Mouse (Mus musculus): ENCODE data around the gene Acad11. TPM values are rescaled to one million over a fixed set of nuclear protein-coding genes. Genes with fewer than 3 reads are reported as not detected.

Gene Acad11
- polyA plus RNA-seq, 1 experiment = 6.8 TPM

GRCm38 (mm10) chr9:104140351-104140750 lies 77.2 kb downstream of the Acad11 start:
- H3K4me3 ChIP-seq (replicated peaks; ENCODE audit: control insufficient read depth, low read depth, low read length) = no peak overlapping the region
- 49% methylated on average over 6 of the region's 6 CpGs for WGBS
- no peaks in the 10 kb centered on the region for H3K4me1 ChIP-seq (ENCODE audit: control insufficient read depth, insufficient read depth, low read length)
- no peak overlapping the region for H3K27ac ChIP-seq (ENCODE audit: control insufficient read depth, insufficient read depth, low read depth, low read length, poor library complexity)
- TF ChIP-seq POLR2A (IDR thresholded peaks at IDR 0.05; ENCODE audit: borderline replicate concordance, control insufficient read depth, low read depth, low read length) = no peak
- no peak for TF ChIP-seq CTCF (IDR thresholded peaks at IDR 0.05; ENCODE audit: control insufficient read depth, insufficient read depth, low read length)

- TF ChIP-seq POLR2A (IDR thresholded peaks at IDR 0.05; ENCODE audit: borderline replicate concordance, control insufficient read depth, low read depth, low read length) (no peak), CTCF (IDR thresholded peaks at IDR 0.05; ENCODE audit: control insufficient read depth, insufficient read depth, low read length) (no peak)
- 79% methylated on average over 14 of the region's 14 CpGs for WGBS
- Histone ChIP-seq H3K4me3 (replicated peaks; ENCODE audit: control insufficient read depth, low read depth, low read length) (no peak overlapping the region), H3K4me1 (ENCODE audit: control insufficient read depth, insufficient read depth, low read length) (no peaks in the 10 kb centered on the region), H3K27ac (ENCODE audit: control insufficient read depth, insufficient read depth, low read depth, low read length, poor library complexity) (no peak overlapping the region)
These were observed 79.6 kb downstream of the Acad11 start for GRCm38 (mm10) chr9:104142805-104143204.

- Histone ChIP-seq H3K27ac (ENCODE audit: control insufficient read depth, insufficient read depth, low read depth, low read length, poor library complexity) (no peak overlapping the region), H3K4me3 (replicated peaks; ENCODE audit: control insufficient read depth, low read depth, low read length) (no peak overlapping the region), H3K4me1 (ENCODE audit: control insufficient read depth, insufficient read depth, low read length) (no peaks in the 10 kb centered on the region)
- TF ChIP-seq POLR2A (IDR thresholded peaks at IDR 0.05; ENCODE audit: borderline replicate concordance, control insufficient read depth, low read depth, low read length) = no peak
- TF ChIP-seq CTCF (IDR thresholded peaks at IDR 0.05; ENCODE audit: control insufficient read depth, insufficient read depth, low read length) = peak; percentile 61
- 83% methylated on average over 8 of the region's 8 CpGs for WGBS
These were observed 81.3 kb downstream of the Acad11 start for GRCm38 (mm10) chr9:104144314-104144996.

GRCm38 (mm10) chr9:104146683-104147082 lies 83.5 kb downstream of the Acad11 start:
- Histone ChIP-seq H3K4me3 (replicated peaks; ENCODE audit: control insufficient read depth, low read depth, low read length) (no peak overlapping the region), H3K27ac (ENCODE audit: control insufficient read depth, insufficient read depth, low read depth, low read length, poor library complexity) (no peak overlapping the region), H3K4me1 (ENCODE audit: control insufficient read depth, insufficient read depth, low read length) (no peaks in the 10 kb centered on the region)
- TF ChIP-seq POLR2A (IDR thresholded peaks at IDR 0.05; ENCODE audit: borderline replicate concordance, control insufficient read depth, low read depth, low read length) (no peak), CTCF (IDR thresholded peaks at IDR 0.05; ENCODE audit: control insufficient read depth, insufficient read depth, low read length) (no peak)
- 75% methylated on average over 7 of the region's 7 CpGs for WGBS

- no peaks in the 10 kb centered on the region for H3K4me1 ChIP-seq (ENCODE audit: control insufficient read depth, insufficient read depth, low read length)
- no peak for TF ChIP-seq POLR2A (IDR thresholded peaks at IDR 0.05; ENCODE audit: borderline replicate concordance, control insufficient read depth, low read depth, low read length)
- no peak for TF ChIP-seq CTCF (IDR thresholded peaks at IDR 0.05; ENCODE audit: control insufficient read depth, insufficient read depth, low read length)
- no peak overlapping the region for H3K27ac ChIP-seq (ENCODE audit: control insufficient read depth, insufficient read depth, low read depth, low read length, poor library complexity)
- WGBS = 88% methylated on average over 7 of the region's 7 CpGs
- H3K4me3 ChIP-seq (replicated peaks; ENCODE audit: control insufficient read depth, low read depth, low read length) = no peak overlapping the region
These were observed 85.8 kb downstream of the Acad11 start for GRCm38 (mm10) chr9:104148969-104149368.

- no peak for TF ChIP-seq CTCF (IDR thresholded peaks at IDR 0.05; ENCODE audit: control insufficient read depth, insufficient read depth, low read length)
- TF ChIP-seq POLR2A (IDR thresholded peaks at IDR 0.05; ENCODE audit: borderline replicate concordance, control insufficient read depth, low read depth, low read length) = no peak
- 90% methylated on average over 7 of the region's 7 CpGs for WGBS
- no peak overlapping the region for H3K4me3 ChIP-seq (replicated peaks; ENCODE audit: control insufficient read depth, low read depth, low read length)
- no peaks in the 10 kb centered on the region for H3K4me1 ChIP-seq (ENCODE audit: control insufficient read depth, insufficient read depth, low read length)
- no peak overlapping the region for H3K27ac ChIP-seq (ENCODE audit: control insufficient read depth, insufficient read depth, low read depth, low read length, poor library complexity)
These were observed 88.9 kb downstream of the Acad11 start for GRCm38 (mm10) chr9:104152121-104152520.

- Histone ChIP-seq H3K4me1 (ENCODE audit: control insufficient read depth, insufficient read depth, low read length) (no peaks in the 10 kb centered on the region), H3K4me3 (replicated peaks; ENCODE audit: control insufficient read depth, low read depth, low read length) (no peak overlapping the region), H3K27ac (ENCODE audit: control insufficient read depth, insufficient read depth, low read depth, low read length, poor library complexity) (no peak overlapping the region)
- TF ChIP-seq POLR2A (IDR thresholded peaks at IDR 0.05; ENCODE audit: borderline replicate concordance, control insufficient read depth, low read depth, low read length) = no peak
- TF ChIP-seq CTCF (IDR thresholded peaks at IDR 0.05; ENCODE audit: control insufficient read depth, insufficient read depth, low read length) = no peak
- 90% methylated on average over 14 of the region's 14 CpGs for WGBS
These were observed 92.0 kb downstream of the Acad11 start for GRCm38 (mm10) chr9:104155100-104155715.

- no peaks in the 10 kb centered on the region for H3K4me1 ChIP-seq (ENCODE audit: control insufficient read depth, insufficient read depth, low read length)
- H3K4me3 ChIP-seq (replicated peaks; ENCODE audit: control insufficient read depth, low read depth, low read length) = no peak overlapping the region
- TF ChIP-seq CTCF (IDR thresholded peaks at IDR 0.05; ENCODE audit: control insufficient read depth, insufficient read depth, low read length) (no peak), POLR2A (IDR thresholded peaks at IDR 0.05; ENCODE audit: borderline replicate concordance, control insufficient read depth, low read depth, low read length) (no peak)
- WGBS = 95% methylated on average over 8 of the region's 8 CpGs
- no peak overlapping the region for H3K27ac ChIP-seq (ENCODE audit: control insufficient read depth, insufficient read depth, low read depth, low read length, poor library complexity)
These were observed 93.3 kb downstream of the Acad11 start for GRCm38 (mm10) chr9:104156506-104156905.

All from bone marrow, adult 2 months (tissue).